ENCODE assay signal across 14 mouse cellular contexts in the genomic region with DNA sequence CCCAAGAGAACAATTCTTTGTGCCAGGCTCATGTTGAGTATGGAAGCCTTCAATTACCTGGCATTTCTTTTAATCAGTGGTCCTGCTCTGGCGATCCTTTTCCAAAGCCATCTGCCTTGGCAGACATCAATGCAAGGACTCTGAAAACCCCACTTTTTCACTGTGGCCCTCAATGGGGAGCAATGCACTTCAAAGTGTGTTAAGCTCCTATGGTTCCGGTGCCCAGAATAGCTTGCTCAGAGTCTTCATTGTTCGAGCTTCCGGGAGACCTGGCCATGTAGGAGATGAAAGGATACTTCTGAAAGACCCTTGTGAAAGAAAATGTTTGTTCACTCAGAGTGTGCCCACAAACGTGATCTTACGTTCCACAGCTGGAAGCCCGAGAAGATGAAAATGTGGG.
"Had no signal": no experiment of that assay in that cellular context is flagged by ENCODE, and none has a peak within 500 bp of the region (broad histone marks: within the 10 kb centered on the region; RNA-seq: fewer than 3 reads in every experiment).

No protein-coding gene starts in this region.

- DNase-seq: kidney, postnatal 10 days; kidney, postnatal 4 days; left cerebral cortex, postnatal 4 days; lung, adult 18-20 months; lung, postnatal 10 days; lung, postnatal 4 days; right cerebral cortex, postnatal 14 days; thymus, adult 2 months; thymus, postnatal 25 days had no signal

- H3K27ac ChIP-seq: limb, embryonic 13.5 days; liver, embryonic 14.5 days; midbrain, embryonic 13.5 days; stomach, embryonic 15.5 days had no signal

- H3K9ac ChIP-seq: limb, embryonic 13.5 days; liver, embryonic 14.5 days; midbrain, embryonic 13.5 days; stomach, embryonic 15.5 days had no signal

- H3K4me2 ChIP-seq: limb, embryonic 13.5 days; midbrain, embryonic 13.5 days; stomach, embryonic 15.5 days had no signal

- H3K9me3 ChIP-seq: limb, embryonic 13.5 days; megakaryocyte, embryonic 14.5 days; midbrain, embryonic 13.5 days; stomach, embryonic 15.5 days had no signal

- ATAC-seq: midbrain, embryonic 13.5 days had no signal

- H3K4me1 ChIP-seq: limb, embryonic 13.5 days; megakaryocyte, embryonic 14.5 days; stomach, embryonic 15.5 days had no signal

- H3K27me3 ChIP-seq: limb, embryonic 13.5 days; megakaryocyte, embryonic 14.5 days; midbrain, embryonic 13.5 days; stomach, embryonic 15.5 days had no signal

- H3K36me3 ChIP-seq: limb, embryonic 13.5 days; midbrain, embryonic 13.5 days; stomach, embryonic 15.5 days had no signal

- H3K4me3 ChIP-seq: limb, embryonic 13.5 days; megakaryocyte, embryonic 14.5 days; midbrain, embryonic 13.5 days; stomach, embryonic 15.5 days had no signal
